Mouse (Mus musculus): ENCODE results near the gene Wrap73. TPM values are rescaled to one million over a fixed set of nuclear protein-coding genes. Genes with fewer than 3 reads are reported as not detected.

The Wrap73 gene
- total and polyA plus RNA-seq, 3 experiments, result 32.1 to 77.6 (median 49.3) TPM

GRCm38 (mm10) chr4:154134803-154135202 lies 7.4 kb upstream of the Wrap73 start:
- Histone ChIP-seq H3K4me3 (replicated peaks in 1 of 3; ENCODE audit: low read depth in 2 of 3, low read length in 2 of 3, poor library complexity in 1 of 3) (no peak overlapping the region), H3K36me3 (replicated peaks in 1 of 2; ENCODE audit: control insufficient read depth in 1 of 2, insufficient read depth in 1 of 2, low read length in 1 of 2) (no peaks in the 10 kb centered on the region), H3K27ac (ENCODE audit: insufficient read depth, low read depth) (no peak overlapping the region), H3K79me2 (replicated peaks; ENCODE audit: control insufficient read depth, extremely low read depth, insufficient read depth, poor library complexity, severe bottlenecking) (peaks cover 23% of the 10 kb centered on the region), H3K27me3 (replicated peaks) (peaks cover 16% of the 10 kb centered on the region), H3K9ac (ENCODE audit: insufficient read depth, low read depth) (no peak overlapping the region), H3K9me3 (replicated peaks; ENCODE audit: low read length) (no peaks in the 10 kb centered on the region), H3K4me1 (ENCODE audit: control insufficient read depth in 1 of 2, insufficient read depth in 2 of 2) (peaks cover 26 to 71% of the 10 kb centered on the region in 2 experiments), H3K4me2 (ENCODE audit: insufficient read depth, low read depth, poor library complexity, severe bottlenecking) (no peak overlapping the region)
- no peak for TF ChIP-seq ZC3H11A (IDR thresholded peaks at IDR 0.05; ENCODE audit: low read depth, low read length)
- TF ChIP-seq ZKSCAN1 (IDR thresholded peaks at IDR 0.05; ENCODE audit: borderline replicate concordance, low read depth, low read length), result no peak
- TF ChIP-seq MAFK (IDR thresholded peaks at IDR 0.05; ENCODE audit: insufficient replicate concordance, low read length), result no peak
- TF ChIP-seq UBTF (IDR thresholded peaks at IDR 0.05; ENCODE audit: low read depth, low read length), result no peak
- no peak for TF ChIP-seq JUND (conservative IDR thresholded peaks at IDR 0.05; ENCODE audit: low read depth, low read length)
- TF ChIP-seq IRF4 (IDR thresholded peaks at IDR 0.05; ENCODE audit: low read depth, low read length), result no peak
- no peak for TF ChIP-seq MYC (IDR thresholded peaks at IDR 0.05; ENCODE audit: low read depth, low read length)
- no peak for DNase-seq (ENCODE audit: extremely low read depth)
- in situ Hi-C loops (cut with MboI; ENCODE audit: low pct_ligation_motif_present, low pct_unique_long_range_greater_than_20kb, low sequenced_read_pairs), result loop anchor here (25.0 kb wide), 1 partner anchor 802 kb away; the partner anchor contains the start of gene Tnfrsf14
- dilution Hi-C loops (cut with MboI; ENCODE audit: extremely low pct_ligation_motif_present, extremely low pct_unique_long_range_greater_than_20kb, low sequenced_read_pairs), result no loop called here

GRCm38 (mm10) chr4:154137139-154137538 lies 5.0 kb upstream of the Wrap73 start:
- H3K4me3 ChIP-seq (replicated peaks in 1 of 3; ENCODE audit: low read depth in 2 of 3, low read length in 2 of 3, poor library complexity in 1 of 3), result no peak overlapping the region
- dilution Hi-C loops (cut with MboI; ENCODE audit: extremely low pct_ligation_motif_present, extremely low pct_unique_long_range_greater_than_20kb, low sequenced_read_pairs) (no loop called here), in situ Hi-C loops (cut with MboI; ENCODE audit: low pct_ligation_motif_present, low pct_unique_long_range_greater_than_20kb, low sequenced_read_pairs) (loop anchor here (25.0 kb wide), 1 partner anchor 800 kb away; the partner anchor contains the start of gene Tnfrsf14)
- peak overlapping the region; percentile 21 for H3K9ac ChIP-seq (ENCODE audit: insufficient read depth, low read depth)
- peak overlapping the region; percentile 13; the same call in 1 of the 2 replicates for H3K27ac ChIP-seq (ENCODE audit: insufficient read depth, low read depth)
- no peaks in the 10 kb centered on the region for H3K36me3 ChIP-seq (replicated peaks in 1 of 2; ENCODE audit: control insufficient read depth in 1 of 2, insufficient read depth in 1 of 2, low read length in 1 of 2)
- H3K27me3 ChIP-seq (replicated peaks), result peaks cover 36% of the 10 kb centered on the region
- peak; percentile 73 for DNase-seq (ENCODE audit: extremely low read depth)
- peak overlapping the region; percentile 84 for H3K4me2 ChIP-seq (ENCODE audit: insufficient read depth, low read depth, poor library complexity, severe bottlenecking)
- peaks cover 19% of the 10 kb centered on the region for H3K79me2 ChIP-seq (replicated peaks; ENCODE audit: control insufficient read depth, extremely low read depth, insufficient read depth, poor library complexity, severe bottlenecking)
- peaks cover 10% of the 10 kb centered on the region for H3K9me3 ChIP-seq (replicated peaks; ENCODE audit: low read length)
- peaks cover 32 to 69% of the 10 kb centered on the region in 2 experiments for H3K4me1 ChIP-seq (ENCODE audit: control insufficient read depth in 1 of 2, insufficient read depth in 2 of 2)
- TF ChIP-seq MAX (IDR thresholded peaks at IDR 0.05; ENCODE audit: low read length), result no peak
- no peak for TF ChIP-seq NELFE (IDR thresholded peaks at IDR 0.05; ENCODE audit: low read depth, low read length)
- TF ChIP-seq BHLHE40 (IDR thresholded peaks at IDR 0.05; ENCODE audit: low read depth, low read length), result peak; percentile 73
- TF ChIP-seq JUND (conservative IDR thresholded peaks at IDR 0.05; ENCODE audit: low read depth, low read length), result peak; percentile 95
- TF ChIP-seq CHD2 (IDR thresholded peaks at IDR 0.05; ENCODE audit: low read length), result no peak
- no peak for TF ChIP-seq USF2 (conservative IDR thresholded peaks at IDR 0.05; ENCODE audit: low read depth, low read length)
- TF ChIP-seq POLR2AphosphoS2 (IDR thresholded peaks at IDR 0.05; ENCODE audit: low read depth, low read length), result no peak
- TF ChIP-seq POLR2A (IDR thresholded peaks at IDR 0.05; ENCODE audit: low read depth, low read length), result no peak
- no peak for TF ChIP-seq USF1 (IDR thresholded peaks at IDR 0.05; ENCODE audit: low read depth, low read length)
- no peak for TF ChIP-seq CTCF (conservative IDR thresholded peaks at IDR 0.05 in 1 of 2, IDR thresholded peaks at IDR 0.05 in 1 of 2; ENCODE audit: low read depth in 2 of 2, low read length in 2 of 2)
- TF ChIP-seq ZMIZ1 (IDR thresholded peaks at IDR 0.05; ENCODE audit: low read depth, low read length), result no peak
- no peak for TF ChIP-seq UBTF (IDR thresholded peaks at IDR 0.05; ENCODE audit: low read depth, low read length)
- peak; percentile 68; the same call in 1 of the 2 replicates for TF ChIP-seq MAFK (IDR thresholded peaks at IDR 0.05; ENCODE audit: insufficient replicate concordance, low read length)
- peak; percentile 78; the same call in 1 of the 2 replicates for TF ChIP-seq MEF2A (IDR thresholded peaks at IDR 0.05; ENCODE audit: borderline replicate concordance, low read depth, low read length)
- 0 out of 2 replicates have a peak, but pooled peaks have one; percentile 21 for TF ChIP-seq MXI1 (IDR thresholded peaks at IDR 0.05; ENCODE audit: low read depth, low read length)
- TF ChIP-seq JUN (IDR thresholded peaks at IDR 0.05; ENCODE audit: insufficient read depth, low read depth, low read length), result peak; percentile 86
- peak; percentile 94 for TF ChIP-seq EP300 (IDR thresholded peaks at IDR 0.05; ENCODE audit: low read length)
- TF ChIP-seq ZNF384 (IDR thresholded peaks at IDR 0.05; ENCODE audit: low read depth, low read length), result no peak
- no peak for TF ChIP-seq GABPA (IDR thresholded peaks at IDR 0.05; ENCODE audit: insufficient replicate concordance, low read depth, low read length)
- TF ChIP-seq ZC3H11A (IDR thresholded peaks at IDR 0.05; ENCODE audit: low read depth, low read length), result no peak
- no peak for TF ChIP-seq ELF1 (IDR thresholded peaks at IDR 0.05; ENCODE audit: low read depth, low read length)
- TF ChIP-seq SMC3 (IDR thresholded peaks at IDR 0.05; ENCODE audit: low read depth, low read length), result no peak
- no peak for TF ChIP-seq KAT2A (IDR thresholded peaks at IDR 0.05; ENCODE audit: insufficient replicate concordance, low read length)
- peak; percentile 54; the same call in 1 of the 2 replicates for TF ChIP-seq MAZ (IDR thresholded peaks at IDR 0.05; ENCODE audit: low read depth, low read length)
- no peak for TF ChIP-seq NRF1 (IDR thresholded peaks at IDR 0.05; ENCODE audit: low read depth, low read length)
- TF ChIP-seq HCFC1 (IDR thresholded peaks at IDR 0.05; ENCODE audit: low read depth, low read length), result 0 out of 2 replicates have a peak, but pooled peaks have one; percentile 21
- TF ChIP-seq E2F4 (IDR thresholded peaks at IDR 0.05; ENCODE audit: insufficient replicate concordance, low read depth, low read length), result no peak
- peak; percentile 86 for TF ChIP-seq ETS1 (conservative IDR thresholded peaks at IDR 0.05; ENCODE audit: low read depth, low read length)
- TF ChIP-seq ZKSCAN1 (IDR thresholded peaks at IDR 0.05; ENCODE audit: borderline replicate concordance, low read depth, low read length), result no peak
- peak; percentile 50; the same call in 1 of the 2 replicates for TF ChIP-seq TCF12 (IDR thresholded peaks at IDR 0.05; ENCODE audit: low read depth, low read length)
